Comparison of ENCODE assay signal across 25 mouse cellular contexts in genomic region chrX:139799953-139800352, GRCm38 (mm10). TPM values are rescaled to one million over a fixed set of nuclear protein-coding genes. Genes with fewer than 3 reads are reported as not detected.
"Had no signal": no experiment of that assay in that cellular context is flagged by ENCODE, and none has a peak within 500 bp of the region (broad histone marks: within the 10 kb centered on the region; RNA-seq: fewer than 3 reads in every experiment).

No protein-coding gene starts in this region.

- H3K27me3 ChIP-seq: hindbrain, embryonic 15.5 days had no signal

- DNase-seq: gastrocnemius, adult 2 months; gastrocnemius, postnatal 10 days; gastrocnemius, postnatal 25 days; heart, adult 18-20 months; heart, postnatal 10 days; heart, postnatal 4 days; left cerebral cortex, postnatal 4 days had no signal

- ATAC-seq: forebrain, embryonic 16.5 days; hindbrain, postnatal 0 days; liver, embryonic 12.5 days had no signal

- H3K9me3 ChIP-seq: heart, embryonic 10.5 days; heart, embryonic 12.5 days; hindbrain, embryonic 10.5 days; hindbrain, embryonic 12.5 days; hindbrain, embryonic 15.5 days; limb, embryonic 13.5 days; limb, embryonic 15.5 days; liver, embryonic 12.5 days had no signal

- H3K36me3 ChIP-seq: heart, embryonic 10.5 days; heart, embryonic 12.5 days; hindbrain, embryonic 10.5 days; hindbrain, embryonic 12.5 days; hindbrain, embryonic 15.5 days; limb, embryonic 13.5 days; limb, embryonic 15.5 days; liver, embryonic 12.5 days had no signal

- H3K4me1 ChIP-seq: heart, embryonic 10.5 days; heart, embryonic 12.5 days; hindbrain, embryonic 10.5 days; hindbrain, embryonic 12.5 days; hindbrain, embryonic 15.5 days; limb, embryonic 13.5 days; limb, embryonic 15.5 days; liver, embryonic 12.5 days had no signal

- H3K4me3 ChIP-seq: gastrocnemius, adult 2 months; heart, embryonic 10.5 days; heart, embryonic 12.5 days; hindbrain, embryonic 10.5 days; hindbrain, embryonic 12.5 days; hindbrain, embryonic 15.5 days; layer of hippocampus, adult 2 months; left cerebral cortex, adult 2 months; limb, embryonic 13.5 days; limb, embryonic 15.5 days; liver, embryonic 12.5 days had no signal

- H3K27ac ChIP-seq: gastrocnemius, adult 2 months; heart, embryonic 10.5 days; hindbrain, embryonic 10.5 days; hindbrain, embryonic 12.5 days; hindbrain, embryonic 15.5 days; hindbrain, postnatal 0 days; layer of hippocampus, adult 2 months; left cerebral cortex, adult 2 months; limb, embryonic 13.5 days; limb, embryonic 15.5 days; liver, embryonic 12.5 days; liver, embryonic 14.5 days had no signal

- H3K4me2 ChIP-seq: heart, embryonic 12.5 days; hindbrain, embryonic 12.5 days; hindbrain, embryonic 15.5 days; limb, embryonic 13.5 days; limb, embryonic 15.5 days; liver, embryonic 12.5 days had no signal

- H3K9ac ChIP-seq: heart, embryonic 12.5 days; hindbrain, embryonic 12.5 days; hindbrain, embryonic 15.5 days; limb, embryonic 13.5 days; limb, embryonic 15.5 days; liver, embryonic 12.5 days; liver, embryonic 14.5 days had no signal

RNA-seq across cellular contexts. Expression of gene Cldn2, which starts 0.7 kb away (rescaled TPM):
- polyA plus RNA-seq: heart, embryonic 14.5 days; limb, embryonic 11.5 days had no signal

RNA-seq across cellular contexts. Expression of gene Ripply1, which starts 17.8 kb away (rescaled TPM):
- polyA plus RNA-seq: forebrain, embryonic 16.5 days; heart, embryonic 10.5 days; heart, embryonic 12.5 days; heart, embryonic 14.5 days; heart, embryonic 16.5 days; hindbrain, embryonic 12.5 days; hindbrain, embryonic 15.5 days; hindbrain, postnatal 0 days; intestine, embryonic 14.5 days; limb, embryonic 11.5 days; liver, embryonic 12.5 days; liver, embryonic 16.5 days had no signal
